Mouse (Mus musculus): ENCODE measurements around the gene Zfp949. TPM values are rescaled to one million over a fixed set of nuclear protein-coding genes. Genes with fewer than 3 reads are reported as not detected.

The Zfp949 gene
- polyA plus RNA-seq, 1 experiment = 13.9 TPM

DNA sequence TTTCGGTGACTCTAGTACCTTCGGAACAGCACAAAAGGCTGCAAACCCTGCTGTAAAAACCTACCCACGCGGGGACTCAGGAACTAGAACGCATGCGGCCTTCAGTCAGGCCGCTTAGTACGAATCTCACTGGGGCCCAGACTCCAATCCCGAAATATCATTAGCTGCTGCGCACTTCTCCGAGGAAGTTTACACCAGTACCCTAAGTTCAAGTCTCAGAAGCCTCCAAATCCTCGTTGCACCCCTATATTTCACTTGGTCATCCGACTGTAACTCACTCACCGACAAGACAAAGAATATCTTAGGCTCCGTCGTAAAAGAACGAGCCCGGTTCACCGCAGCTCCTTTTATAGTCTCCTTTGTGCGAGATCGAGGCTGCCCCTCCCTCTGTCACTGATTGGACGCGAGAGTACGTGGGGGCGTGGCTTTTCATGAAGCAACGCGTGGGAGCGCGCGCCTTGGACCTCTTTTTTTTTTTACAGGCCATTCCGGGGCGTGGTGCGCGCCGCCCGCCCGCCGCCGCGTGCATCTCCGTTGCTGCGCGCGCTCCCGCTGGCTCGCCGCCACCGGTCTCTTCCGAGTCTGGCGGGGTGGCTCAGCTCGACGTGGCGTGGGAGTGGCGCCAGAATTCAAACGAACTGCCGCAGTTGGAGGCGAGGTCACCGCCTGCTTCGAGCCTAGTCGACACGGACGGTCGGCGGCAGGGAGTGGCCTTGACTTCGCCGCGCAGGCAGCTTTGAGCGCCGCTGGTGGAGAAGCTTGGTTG lies 25.1 kb upstream of the Zfp949 start:
- peak; percentile 29; the same call in 1 of the 2 replicates for TF ChIP-seq CTCF (IDR thresholded peaks at IDR 0.05; ENCODE audit: borderline replicate concordance, extremely low read depth, insufficient read depth, insufficient read length)
- peak; percentile 94; the same call in 1 of the 2 replicates for TF ChIP-seq POLR2A (IDR thresholded peaks at IDR 0.05; ENCODE audit: borderline replicate concordance, extremely low read depth, insufficient read depth, insufficient read length, poor library complexity, severe bottlenecking)
- peak; percentile 99 for DNase-seq (ENCODE audit: low read depth)

DNA sequence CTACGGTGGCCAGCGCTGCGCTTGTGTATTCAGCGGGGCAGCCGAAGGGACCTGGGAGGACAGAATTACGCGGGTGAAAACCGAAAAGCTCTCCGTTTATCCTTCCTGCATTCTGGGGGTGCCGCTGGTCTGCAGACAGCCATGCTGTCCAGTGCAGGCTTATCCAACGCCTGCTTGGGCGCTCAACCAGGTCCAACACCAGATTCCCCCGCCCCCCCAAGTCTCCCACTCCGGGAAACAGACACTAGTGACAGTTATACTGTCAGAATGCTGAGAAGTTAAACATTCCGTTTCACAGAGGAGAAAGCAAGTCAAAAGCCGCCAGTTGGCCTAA lies 24.5 kb upstream of the Zfp949 start:
- no peak for TF ChIP-seq CTCF (IDR thresholded peaks at IDR 0.05; ENCODE audit: borderline replicate concordance, extremely low read depth, insufficient read depth, insufficient read length)
- no peak for TF ChIP-seq POLR2A (IDR thresholded peaks at IDR 0.05; ENCODE audit: borderline replicate concordance, extremely low read depth, insufficient read depth, insufficient read length, poor library complexity, severe bottlenecking)
- no peak for DNase-seq (ENCODE audit: low read depth)

DNA sequence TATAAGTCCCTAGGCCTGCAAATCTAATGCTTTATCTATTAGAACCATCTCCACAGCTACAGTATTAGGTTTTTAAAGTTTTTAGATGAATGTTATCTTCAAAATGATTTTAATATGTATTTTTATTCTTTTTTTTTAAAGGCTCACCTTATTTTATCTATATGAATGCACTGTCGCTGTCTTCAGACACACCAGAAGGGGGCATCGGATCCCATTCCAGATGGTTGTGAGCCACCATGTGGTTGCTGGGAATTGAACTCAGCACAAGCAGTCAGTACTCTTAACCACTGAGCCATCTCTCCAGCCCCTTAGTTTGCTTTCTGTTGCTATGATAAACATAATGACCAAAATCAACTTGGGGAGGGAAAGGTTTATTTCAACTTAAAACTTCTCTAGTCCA lies 23.5 kb upstream of the Zfp949 start:
- no peak for DNase-seq (ENCODE audit: low read depth)
- no peak for TF ChIP-seq POLR2A (IDR thresholded peaks at IDR 0.05; ENCODE audit: borderline replicate concordance, extremely low read depth, insufficient read depth, insufficient read length, poor library complexity, severe bottlenecking)
- no peak for TF ChIP-seq CTCF (IDR thresholded peaks at IDR 0.05; ENCODE audit: borderline replicate concordance, extremely low read depth, insufficient read depth, insufficient read length)

DNA sequence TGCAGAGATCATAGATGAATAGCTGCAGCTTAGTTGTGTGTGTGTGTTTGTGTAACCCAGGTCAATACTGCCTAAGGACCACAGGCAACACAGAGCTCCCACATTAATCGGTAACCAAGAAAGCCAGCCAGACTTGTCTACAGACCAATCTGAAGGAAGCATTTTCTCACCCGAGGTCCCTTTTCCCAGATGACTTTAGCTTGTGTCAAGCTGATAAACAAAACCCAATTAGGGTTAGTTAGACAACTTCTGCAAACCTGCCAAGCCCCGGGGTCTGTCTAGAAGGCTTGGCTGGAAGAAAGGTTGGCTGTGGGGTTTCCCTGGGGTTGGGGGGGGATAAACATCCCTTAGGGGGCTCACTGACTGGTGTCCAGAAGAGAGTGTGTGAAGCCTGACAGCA lies 23.0 kb upstream of the Zfp949 start:
- no peak for TF ChIP-seq CTCF (IDR thresholded peaks at IDR 0.05; ENCODE audit: borderline replicate concordance, extremely low read depth, insufficient read depth, insufficient read length)
- no peak for TF ChIP-seq POLR2A (IDR thresholded peaks at IDR 0.05; ENCODE audit: borderline replicate concordance, extremely low read depth, insufficient read depth, insufficient read length, poor library complexity, severe bottlenecking)

DNA sequence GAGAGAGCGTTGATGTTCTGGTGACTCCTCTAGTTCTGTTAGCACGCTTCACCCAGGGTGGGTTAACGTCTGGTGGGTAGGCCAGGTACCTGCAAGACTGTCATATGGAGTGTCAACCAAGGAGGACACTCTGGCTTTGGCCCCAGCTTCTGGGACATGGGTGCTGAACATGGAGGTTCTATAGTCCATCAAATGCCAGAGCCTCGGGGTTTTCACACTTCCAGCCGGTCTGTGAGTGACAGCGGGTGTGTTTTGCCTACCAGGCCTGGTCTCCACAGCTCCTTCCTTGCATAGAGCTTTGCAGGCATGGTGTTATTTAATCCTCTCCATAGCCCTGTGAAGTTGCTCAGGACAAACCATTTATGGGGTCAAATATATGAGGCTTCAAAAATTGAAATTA lies 22.5 kb upstream of the Zfp949 start:
- TF ChIP-seq POLR2A (IDR thresholded peaks at IDR 0.05; ENCODE audit: borderline replicate concordance, extremely low read depth, insufficient read depth, insufficient read length, poor library complexity, severe bottlenecking) (no peak), CTCF (IDR thresholded peaks at IDR 0.05; ENCODE audit: borderline replicate concordance, extremely low read depth, insufficient read depth, insufficient read length) (no peak)
- DNase-seq (ENCODE audit: low read depth) = no peak

More for the DNA sequence above, 23.0 kb upstream of the Zfp949 start:
- DNase-seq (ENCODE audit: low read depth) = no peak

DNA sequence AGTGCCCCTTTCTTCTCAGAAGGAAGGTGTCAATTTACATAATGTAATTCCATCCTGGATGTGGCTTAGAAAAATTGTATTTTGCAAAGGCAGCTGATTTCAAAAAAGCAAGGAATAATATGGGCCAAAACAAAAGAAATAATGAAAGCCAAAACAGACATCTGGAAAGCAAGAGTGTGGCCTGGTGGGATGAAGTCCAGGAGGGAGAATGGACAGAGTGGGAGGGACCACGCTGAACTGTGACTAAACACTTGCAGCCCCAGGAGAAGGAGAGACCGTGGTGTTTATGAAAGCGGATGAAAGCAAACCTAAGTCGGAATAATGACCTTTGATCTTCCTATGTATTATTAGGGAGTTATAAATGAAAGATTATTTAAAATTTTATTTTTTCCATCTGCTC lies 19.9 kb upstream of the Zfp949 start:
- DNase-seq (ENCODE audit: low read depth) = no peak
- TF ChIP-seq POLR2A (IDR thresholded peaks at IDR 0.05; ENCODE audit: borderline replicate concordance, extremely low read depth, insufficient read depth, insufficient read length, poor library complexity, severe bottlenecking) = no peak
- TF ChIP-seq CTCF (IDR thresholded peaks at IDR 0.05; ENCODE audit: borderline replicate concordance, extremely low read depth, insufficient read depth, insufficient read length) = no peak

DNA sequence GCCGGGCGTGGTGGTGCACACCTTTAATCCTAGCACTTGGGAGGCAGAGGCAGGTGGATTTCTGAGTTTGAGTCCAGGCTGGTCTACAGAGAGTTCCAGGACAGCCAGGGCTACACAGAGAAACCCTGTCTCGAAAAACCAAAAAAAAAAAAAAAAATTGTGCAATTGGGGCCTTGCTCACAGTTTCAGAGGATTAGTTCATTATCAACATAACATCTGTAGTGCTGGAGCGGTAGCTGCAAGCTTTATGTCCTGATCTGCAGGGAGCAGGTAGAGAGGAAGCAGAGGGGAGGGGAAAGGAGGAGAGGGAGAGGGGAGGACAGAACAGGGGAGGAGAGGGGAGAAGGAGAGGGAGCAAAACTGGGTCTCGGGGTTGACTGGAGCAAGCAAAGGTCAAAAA lies 19.1 kb upstream of the Zfp949 start:
- TF ChIP-seq CTCF (IDR thresholded peaks at IDR 0.05; ENCODE audit: borderline replicate concordance, extremely low read depth, insufficient read depth, insufficient read length) (no peak), POLR2A (IDR thresholded peaks at IDR 0.05; ENCODE audit: borderline replicate concordance, extremely low read depth, insufficient read depth, insufficient read length, poor library complexity, severe bottlenecking) (no peak)
- no peak for DNase-seq (ENCODE audit: low read depth)

DNA sequence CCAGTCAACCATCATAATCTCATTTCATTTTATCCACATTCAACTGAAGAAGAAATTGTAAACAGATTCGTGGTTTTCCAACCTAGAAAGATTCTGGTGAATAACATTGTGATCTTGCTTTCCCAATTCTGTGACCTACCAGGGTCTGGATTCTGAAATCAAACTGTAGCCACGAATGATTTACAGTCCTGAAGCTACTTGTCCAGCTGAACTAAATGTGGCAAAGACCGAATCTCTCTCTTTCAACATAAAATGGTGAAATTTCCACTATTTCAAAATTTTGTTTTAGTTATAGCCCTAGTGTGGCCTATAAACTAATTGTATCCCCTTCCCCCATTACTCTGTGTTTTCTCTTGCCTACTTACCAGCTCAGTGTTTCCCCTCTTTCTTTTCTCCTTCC lies 18.2 kb upstream of the Zfp949 start:
- no peak for TF ChIP-seq POLR2A (IDR thresholded peaks at IDR 0.05; ENCODE audit: borderline replicate concordance, extremely low read depth, insufficient read depth, insufficient read length, poor library complexity, severe bottlenecking)
- no peak for TF ChIP-seq CTCF (IDR thresholded peaks at IDR 0.05; ENCODE audit: borderline replicate concordance, extremely low read depth, insufficient read depth, insufficient read length)
- no peak for DNase-seq (ENCODE audit: low read depth)

DNA sequence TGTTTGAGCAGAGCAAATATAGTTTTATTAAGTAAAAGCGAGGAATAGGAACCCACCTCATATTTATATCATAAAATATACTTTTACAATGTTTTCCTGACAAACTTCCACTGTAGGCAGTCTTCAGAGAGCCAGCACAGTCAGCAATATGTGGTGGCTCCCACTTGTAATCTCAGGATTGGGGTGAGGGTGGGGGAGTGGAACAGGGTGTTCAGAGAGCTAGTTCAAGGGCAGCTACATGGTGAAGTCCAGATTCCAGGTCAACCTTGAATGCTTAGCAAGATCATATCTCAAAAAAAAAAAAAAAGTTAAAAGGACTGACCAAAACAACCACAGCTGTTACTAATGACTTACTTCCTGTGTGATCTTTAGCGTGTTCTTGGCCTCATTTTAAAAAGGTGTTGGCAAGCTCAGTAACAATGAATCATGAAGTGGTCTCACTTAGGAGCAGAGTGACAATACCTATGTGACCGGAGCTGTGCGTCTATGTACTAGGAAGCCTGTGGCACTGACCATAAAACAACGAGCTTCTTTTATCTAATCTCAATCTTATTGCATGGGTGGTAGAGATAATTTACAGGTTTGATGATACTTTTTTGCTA lies 17.7 kb upstream of the Zfp949 start:
- no peak for TF ChIP-seq CTCF (IDR thresholded peaks at IDR 0.05; ENCODE audit: borderline replicate concordance, extremely low read depth, insufficient read depth, insufficient read length)
- no peak for TF ChIP-seq POLR2A (IDR thresholded peaks at IDR 0.05; ENCODE audit: borderline replicate concordance, extremely low read depth, insufficient read depth, insufficient read length, poor library complexity, severe bottlenecking)
- no peak for DNase-seq (ENCODE audit: low read depth)

DNA sequence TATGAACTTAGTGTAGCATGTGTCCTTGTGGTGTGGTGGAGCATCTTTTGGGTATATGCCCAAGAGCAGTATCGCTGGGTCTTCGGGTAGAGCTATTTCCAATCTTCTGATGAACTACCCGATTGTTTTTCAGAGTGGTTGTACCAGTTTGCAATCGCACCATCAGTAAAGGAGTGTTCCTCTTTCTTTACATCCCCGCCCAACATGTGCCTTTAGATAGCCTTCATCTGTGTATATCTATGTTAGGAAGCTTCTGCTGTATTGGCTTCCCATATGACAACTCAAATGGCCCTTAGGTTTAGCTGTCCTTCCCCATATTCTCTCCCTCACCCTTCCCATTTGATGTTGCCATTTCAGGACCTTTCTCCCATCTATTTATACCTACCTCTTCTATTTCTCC lies 13.7 kb upstream of the Zfp949 start:
- no peak for TF ChIP-seq CTCF (IDR thresholded peaks at IDR 0.05; ENCODE audit: borderline replicate concordance, extremely low read depth, insufficient read depth, insufficient read length)
- TF ChIP-seq POLR2A (IDR thresholded peaks at IDR 0.05; ENCODE audit: borderline replicate concordance, extremely low read depth, insufficient read depth, insufficient read length, poor library complexity, severe bottlenecking) = no peak
- DNase-seq (ENCODE audit: low read depth) = no peak

DNA sequence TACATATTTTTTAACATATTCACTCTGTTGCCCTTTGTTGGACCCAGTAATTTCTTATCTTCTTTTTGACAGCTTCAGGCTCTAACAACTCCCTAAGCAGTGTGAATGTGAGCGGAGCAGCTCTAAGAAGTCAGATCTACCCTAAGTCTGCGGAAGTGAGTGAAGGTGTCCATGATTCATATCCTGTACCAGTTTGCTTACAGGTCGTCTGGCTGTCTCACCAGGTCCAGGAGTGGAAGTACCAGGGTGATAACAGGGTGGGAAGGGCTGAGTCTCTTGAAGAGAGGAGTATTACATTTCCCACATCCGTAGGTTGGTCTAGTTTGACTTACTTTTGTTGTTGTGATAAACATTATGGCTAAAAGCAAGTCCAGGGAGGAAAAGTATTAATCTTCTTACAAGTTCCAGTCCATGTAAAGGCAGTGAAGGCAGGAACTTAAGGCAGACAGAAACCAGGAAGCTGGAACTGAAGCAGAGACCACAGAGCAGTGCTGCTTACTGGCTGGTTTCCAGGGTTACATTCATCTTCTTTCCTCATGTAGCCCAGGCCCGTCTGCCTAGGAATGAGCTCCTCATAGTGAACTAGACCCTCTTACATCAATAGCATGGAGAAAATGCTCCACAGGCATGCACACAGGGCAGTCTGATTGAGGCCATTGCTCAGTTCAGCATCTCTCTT lies 8.1 kb upstream of the Zfp949 start:
- TF ChIP-seq POLR2A (IDR thresholded peaks at IDR 0.05; ENCODE audit: borderline replicate concordance, extremely low read depth, insufficient read depth, insufficient read length, poor library complexity, severe bottlenecking) (no peak), CTCF (IDR thresholded peaks at IDR 0.05; ENCODE audit: borderline replicate concordance, extremely low read depth, insufficient read depth, insufficient read length) (no peak)
- DNase-seq (ENCODE audit: low read depth) = no peak

Measured in brain, embryonic 14.5 days (tissue).